Mouse (Mus musculus) gastrocnemius, adult 18-20 months (tissue): ENCODE measurements around the gene Hdgf. TPM values are rescaled to one million over a fixed set of nuclear protein-coding genes. Genes with fewer than 3 reads are reported as not detected.

ENCODE experiments used
- DNase-seq: peaks from one replicate; pipeline ENCODE4 v3.0.0; 2021; ENCODE audit warnings: low spot score
- total RNA-seq, 2 experiments: library from RNA; stranded (reverse); gene quantifications; 2 replicates each; pipeline ENCODE4 v1.2.3; 2021

The Hdgf gene
- total RNA-seq, 2 experiments from 2014 or later = 219 to 232 TPM

DNA sequence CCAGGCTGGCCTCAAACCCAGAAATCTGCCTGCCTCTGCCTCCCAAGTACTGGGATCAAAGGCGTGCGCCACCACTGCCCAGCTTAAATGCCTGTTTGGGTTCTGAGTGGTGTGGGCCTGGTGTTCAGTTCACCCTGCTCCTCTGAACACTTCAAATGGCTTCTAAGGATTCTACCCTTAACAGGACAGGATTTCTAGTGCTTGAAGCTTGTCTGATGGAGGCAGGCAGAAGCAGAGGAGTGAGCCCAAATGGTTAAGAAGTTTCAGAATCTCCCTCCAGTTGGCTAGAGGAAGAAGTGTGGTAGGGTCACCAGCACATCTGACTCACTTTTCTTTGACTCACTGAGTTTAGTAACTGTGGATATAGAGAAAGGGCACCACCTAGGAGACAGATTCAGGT is 3.3 kb downstream of the Hdgf start:
- DNase-seq = no peak

DNA sequence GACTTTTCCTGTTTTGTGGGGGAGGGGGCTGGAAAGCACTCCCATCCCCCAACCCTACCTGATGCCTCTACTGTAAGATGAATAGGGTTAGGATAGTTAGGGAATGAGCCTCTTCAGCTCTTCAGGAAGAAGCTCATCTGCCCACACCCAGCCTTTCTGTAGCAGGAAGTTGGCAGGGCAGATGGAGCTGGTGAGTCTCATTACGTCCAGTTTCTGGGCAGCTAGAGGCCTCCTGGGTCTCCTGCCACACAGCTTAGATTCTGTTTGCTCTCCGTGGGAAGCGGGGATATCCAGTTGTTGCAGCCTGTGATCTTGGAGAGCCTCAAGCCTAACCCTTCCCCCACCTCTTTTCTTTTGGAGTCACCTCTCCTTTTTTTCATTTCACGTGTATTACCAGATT is 3.8 kb downstream of the Hdgf start:
- DNase-seq = no peak

DNA sequence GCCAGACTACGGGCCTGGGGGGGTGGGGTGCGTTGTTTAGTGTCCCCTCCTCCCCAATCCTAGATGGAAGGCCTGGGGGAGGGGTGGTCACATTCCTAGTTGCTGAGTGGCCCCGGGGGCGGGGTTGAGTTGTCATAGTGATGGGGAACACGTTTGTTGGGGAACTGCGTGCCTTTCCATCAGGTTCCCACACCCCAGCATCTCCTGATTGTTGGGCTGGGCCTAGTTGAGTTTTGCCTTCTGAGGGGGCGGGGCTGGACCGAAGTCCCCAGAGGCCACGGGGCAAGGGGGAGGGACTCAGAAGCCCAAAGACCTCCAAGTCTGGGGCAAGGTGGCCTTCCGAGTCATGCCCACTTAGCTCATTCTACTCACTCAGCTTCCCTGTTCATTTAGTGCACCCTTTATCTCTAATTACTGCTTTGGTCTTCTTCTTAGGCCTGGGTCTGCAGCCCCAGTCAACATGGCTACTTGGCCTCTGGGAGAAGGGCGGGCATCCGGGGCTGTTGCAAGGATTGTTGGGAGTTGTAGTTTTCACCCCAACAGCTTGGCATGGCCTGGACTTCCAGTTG is 4.5 kb downstream of the Hdgf start:
- peak; percentile 83 for DNase-seq

DNA sequence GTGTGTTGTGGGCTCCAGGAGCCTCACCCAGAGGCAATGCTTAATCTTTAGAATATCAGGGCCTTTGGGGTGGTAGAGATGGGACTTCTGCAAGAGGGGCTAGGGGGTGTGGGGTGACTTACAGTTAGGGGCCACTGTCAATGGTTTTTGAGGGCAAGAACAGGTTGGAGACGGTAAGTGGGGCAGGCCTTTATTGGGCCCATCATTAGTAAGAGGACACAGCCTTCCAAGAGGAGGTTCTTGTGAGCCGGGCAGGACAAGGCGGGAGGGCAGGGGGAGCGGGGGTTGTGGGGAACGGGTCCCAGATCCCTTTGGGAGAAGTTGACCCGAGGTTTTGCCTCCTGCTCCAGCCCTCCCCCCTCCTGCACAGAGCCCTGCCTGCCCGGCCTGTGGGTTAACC is 7.4 kb downstream of the Hdgf start:
- DNase-seq = no peak

DNA sequence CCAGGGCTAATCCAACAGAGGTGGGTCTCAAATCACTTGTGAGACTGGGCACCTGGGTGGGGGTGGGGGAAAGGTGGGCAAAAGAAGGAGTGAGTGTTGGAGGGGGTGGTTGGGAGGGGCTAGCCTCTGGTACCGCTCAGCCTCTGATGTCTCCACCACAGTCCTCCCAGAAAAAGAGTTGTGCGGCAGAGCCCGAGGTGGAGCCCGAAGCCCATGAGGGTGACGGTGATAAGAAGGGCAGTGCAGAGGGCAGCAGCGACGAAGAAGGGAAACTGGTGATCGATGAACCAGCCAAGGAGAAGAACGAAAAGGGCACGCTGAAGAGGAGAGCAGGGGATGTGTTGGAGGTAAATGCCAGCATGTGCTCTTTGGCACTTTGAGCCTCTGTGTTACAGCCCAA is 7.8 kb downstream of the Hdgf start:
- DNase-seq = no peak

DNA sequence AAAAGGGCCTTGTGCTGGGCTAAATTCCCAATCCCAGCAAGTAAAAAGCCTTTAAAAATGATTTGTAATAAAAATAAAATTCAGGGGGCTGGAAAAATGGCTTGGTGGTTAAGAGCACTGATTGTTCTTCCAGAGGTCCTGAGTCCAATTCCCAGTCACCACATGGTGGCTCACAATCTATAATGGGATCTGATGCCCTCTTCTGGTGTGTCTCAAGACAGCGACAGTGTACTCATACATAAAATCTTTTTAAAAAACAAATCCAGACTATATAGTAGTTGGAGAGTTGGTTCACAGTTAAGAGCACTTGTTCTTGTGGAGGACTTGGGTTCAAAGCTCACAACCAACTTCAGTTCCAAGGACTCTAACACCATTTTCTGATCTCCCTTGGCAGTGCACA is 10.9 kb downstream of the Hdgf start:
- DNase-seq = no peak

DNA sequence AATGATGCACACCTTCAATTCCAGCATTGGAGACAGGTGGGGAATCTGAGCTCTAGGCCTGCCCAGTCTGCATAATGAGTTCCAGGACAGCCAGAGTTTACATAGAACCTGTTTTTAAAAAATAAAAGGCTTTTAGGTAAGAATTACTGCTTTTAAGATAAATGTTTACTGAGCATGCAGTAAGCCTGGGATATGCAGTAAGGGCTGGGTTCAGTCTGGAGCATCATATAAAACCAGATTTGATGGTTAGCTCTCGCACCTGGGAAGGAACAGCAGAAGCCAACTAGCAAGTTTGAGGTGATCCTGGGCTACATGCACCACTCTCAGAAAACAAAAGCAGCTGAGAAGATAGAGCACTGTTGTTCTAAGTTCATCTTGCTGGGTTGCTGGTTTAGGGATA is 12.4 kb downstream of the Hdgf start:
- no peak for DNase-seq

DNA sequence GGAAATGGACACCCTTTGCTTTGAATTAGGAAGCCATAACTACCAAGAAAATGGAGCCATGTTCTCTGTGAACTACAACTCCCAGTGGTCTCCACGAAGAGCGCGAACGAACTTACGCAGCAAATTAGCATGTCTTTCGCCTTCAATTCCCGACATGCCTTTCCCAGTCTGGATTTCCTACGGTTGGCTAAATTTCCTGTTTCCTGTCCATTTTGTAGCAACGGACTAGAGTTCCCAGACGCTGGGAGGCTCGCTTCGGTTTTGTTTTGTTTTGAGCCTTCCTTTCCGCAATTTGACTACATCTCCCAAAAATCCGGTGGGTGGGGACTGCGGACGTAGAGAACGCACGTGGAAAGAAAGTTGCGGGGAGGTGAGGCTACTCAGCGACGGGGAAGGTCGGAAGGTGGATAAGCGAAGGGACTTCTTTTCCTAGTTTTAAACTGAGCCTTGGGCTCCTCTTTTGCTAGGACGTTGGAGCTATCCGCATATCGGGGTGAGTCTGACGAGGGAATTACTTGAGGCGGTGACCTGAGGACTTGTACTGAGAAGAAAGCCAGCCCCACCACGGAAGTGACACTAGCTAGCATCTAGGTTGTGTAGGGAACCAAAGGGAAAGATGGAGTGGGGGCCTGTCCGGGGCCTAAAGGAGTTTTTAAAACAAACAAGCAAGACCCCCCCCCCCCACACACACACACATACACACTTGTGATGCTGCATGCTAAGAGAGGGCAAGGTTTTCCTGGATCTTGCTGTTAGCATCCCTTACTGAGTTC is 13.4 kb downstream of the Hdgf start, which contains the start of gene Mrpl24:
Gene Mrpl24, plus strand, starts transcription at position 171 of the 773 bp plus-strand sequence.
- DNase-seq = peak; percentile 86

DNA sequence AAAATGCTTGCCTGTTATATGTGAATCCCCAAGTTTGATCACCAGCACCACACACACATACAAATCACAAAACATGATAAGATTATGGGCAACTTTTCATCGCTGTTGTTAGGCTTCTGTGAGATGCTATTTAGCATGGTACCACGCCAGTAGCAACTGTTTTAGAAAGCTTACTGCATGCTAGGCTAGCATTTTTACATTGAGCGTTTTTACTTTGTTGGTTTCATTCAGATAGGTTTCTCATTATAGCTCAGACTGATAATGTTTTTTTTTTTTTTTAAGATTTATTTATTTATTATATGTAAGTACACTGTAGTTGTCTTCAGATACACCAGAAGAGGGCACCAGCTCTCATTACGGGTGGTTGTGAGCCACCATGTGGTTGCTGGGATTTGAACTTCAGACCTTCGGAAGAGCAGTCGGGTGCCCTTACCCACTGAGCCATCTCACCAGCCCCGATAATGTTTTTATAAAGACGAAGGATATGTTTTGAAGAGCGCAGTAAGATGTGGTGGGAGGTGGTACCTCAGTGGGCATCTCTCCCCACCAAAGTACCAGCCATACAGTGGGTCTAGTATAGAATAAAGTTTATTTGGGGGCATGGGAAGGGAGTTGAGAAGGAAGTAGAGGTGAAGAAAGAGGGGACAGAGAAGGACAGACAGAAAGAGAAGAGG is 14.3 kb downstream of the Hdgf start:
- no peak for DNase-seq

DNA sequence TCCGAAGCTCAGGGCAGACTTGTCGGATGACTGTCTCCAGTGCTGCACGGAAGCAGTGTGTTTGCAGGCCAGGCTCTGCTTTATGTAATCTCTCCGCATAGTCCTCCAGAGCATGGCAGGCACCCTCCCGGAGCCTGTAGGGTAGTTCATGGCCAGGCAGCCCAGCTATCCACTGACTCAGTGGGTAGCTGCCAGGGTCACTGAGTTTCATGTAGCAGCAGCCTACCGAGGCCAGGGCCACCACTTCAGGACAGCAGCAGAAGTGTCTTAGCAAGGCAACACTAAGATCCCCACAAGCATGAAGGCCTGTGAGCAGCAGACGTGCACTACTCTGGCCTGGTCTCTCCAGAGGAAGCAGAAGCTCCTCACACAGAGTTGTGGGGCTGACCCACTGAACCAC is 18.9 kb downstream of the Hdgf start:
- DNase-seq = no peak

DNA sequence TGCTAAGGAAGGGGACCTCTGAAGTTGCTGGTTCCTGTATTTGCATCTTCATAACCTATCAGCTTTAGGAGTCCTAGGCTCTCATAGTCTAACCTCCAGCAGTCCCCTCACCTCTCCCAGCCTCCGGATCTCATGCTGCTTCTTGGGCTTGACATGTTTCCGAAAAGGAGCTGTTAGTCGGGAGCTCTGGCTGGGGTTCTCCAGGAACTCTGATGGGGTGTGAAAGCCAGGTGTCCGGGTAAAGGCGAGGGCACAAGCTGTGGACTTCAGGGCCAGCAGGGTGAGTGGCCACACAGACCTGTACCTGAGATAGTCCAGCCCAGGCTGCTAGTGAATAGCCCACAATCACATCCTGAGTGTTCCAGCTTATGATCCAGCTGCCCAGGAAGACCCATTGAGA is 21.3 kb downstream of the Hdgf start:
- no peak for DNase-seq

DNA sequence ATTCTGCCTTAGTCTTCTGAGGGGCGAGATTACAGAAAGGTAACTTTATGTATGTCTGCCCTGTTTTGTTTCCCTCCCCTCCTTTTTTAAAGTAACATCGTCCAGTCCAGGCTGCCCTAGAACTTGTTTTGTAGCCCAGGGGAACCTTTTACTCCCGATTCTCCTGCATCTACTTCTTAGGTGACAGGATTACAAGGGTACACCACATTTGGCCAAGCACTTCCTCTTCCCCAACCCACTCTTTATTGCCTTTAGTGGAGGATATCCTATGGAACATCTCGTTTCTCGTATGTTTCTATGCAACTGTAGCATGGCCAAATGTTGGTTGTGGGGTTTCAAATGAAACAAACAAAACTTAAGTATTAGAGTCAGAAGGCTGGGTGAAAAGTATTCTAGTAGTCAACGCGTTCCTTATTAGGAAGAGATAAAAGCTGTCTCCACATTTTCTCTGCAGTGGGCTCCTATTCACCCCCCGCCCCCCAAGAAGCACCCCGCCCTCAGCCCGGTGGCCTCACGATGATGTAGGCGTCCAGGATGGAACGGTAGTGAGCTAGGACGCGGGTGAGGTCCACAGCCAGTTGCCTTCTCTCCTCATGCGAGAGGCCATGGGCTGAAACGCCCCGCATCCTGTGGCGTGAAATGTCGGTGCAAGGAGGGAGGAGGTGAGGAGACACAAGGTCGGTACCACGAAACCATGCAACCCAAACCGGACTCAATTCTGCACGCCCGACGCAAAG is 23.4 kb downstream of the Hdgf start:
- DNase-seq = no peak

DNA sequence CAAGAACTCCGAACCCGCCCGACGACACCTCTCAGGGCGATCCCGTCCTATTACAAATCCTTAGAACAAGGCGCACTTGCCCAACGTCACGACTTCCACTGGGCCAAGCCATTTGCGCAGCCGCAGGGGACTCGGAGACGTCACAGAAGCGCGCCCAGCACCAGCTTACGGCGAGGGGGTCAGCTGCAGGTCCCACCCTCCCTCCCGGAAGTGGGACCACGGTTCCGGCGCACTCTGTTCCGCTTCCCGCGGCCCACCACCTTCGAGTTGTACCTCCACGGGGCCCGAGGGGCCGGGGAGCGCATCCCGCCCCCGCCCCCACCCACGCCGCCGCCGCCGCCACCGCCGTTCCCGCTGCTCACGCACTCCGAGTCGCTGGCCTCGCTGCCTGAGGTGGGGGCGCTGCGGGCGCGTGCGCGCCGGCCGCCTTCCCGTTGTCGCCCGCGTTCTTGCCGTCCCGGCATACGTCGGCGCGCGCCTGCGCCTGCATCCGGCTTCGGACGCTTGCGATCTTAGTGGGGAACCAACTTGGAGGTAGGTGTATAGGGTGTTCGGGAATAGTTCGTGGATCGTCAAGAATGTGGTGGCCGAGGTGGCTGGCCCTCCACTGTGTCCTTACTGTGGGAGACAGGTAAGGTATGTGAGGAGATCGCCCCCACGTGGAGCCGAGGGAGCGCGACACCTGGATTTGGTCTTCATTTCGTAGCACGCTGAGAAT is 24.1 kb downstream of the Hdgf start, which contains the start of the genes Isg20l2 and Rrnad1:
Gene Isg20l2, plus strand, starts transcription at position 237 of the 718 bp plus-strand sequence.
Gene Rrnad1, minus strand, starts transcription at position 640 of the 718 bp plus-strand sequence.
- peak; percentile 97 for DNase-seq

DNA sequence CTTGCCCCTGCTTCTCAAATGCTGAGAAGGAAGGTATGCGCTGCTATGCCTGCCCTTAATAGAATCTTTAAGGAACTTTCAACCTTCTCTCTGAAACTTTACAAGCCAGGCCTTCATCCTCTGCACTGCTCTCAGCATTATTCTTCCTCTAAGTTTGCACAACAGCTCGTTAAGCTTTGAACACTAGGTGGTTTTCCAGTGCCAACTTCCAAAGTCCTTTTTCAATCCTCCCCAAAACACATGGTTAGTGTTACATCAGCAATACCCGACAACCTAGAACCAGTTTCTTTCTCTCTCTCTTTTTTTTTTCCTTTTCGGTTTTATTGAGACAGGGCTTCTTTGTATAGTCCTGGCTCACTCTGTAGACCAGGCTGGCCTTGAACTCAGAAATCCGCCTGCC is 27.9 kb downstream of the Hdgf start:
- no peak for DNase-seq

DNA sequence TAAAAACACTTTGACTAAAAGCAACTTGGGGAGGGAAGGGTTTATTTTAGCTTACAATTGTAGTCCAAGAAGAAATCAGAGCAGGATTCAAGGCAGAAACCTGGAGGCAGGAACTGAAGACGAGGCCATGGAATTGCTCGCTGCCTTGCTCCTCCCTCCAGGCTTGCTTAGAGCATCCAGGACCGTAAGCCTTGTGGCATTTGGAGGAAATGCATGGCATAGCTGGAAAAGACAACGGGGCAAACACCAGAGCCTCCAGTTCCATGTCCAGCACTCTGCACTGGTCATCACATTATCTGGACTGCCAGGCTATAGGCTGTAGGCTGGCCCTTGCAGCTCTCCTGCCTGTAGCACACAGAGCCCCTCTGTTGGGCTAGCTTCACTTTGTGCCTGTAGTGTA is 28.4 kb downstream of the Hdgf start:
- DNase-seq = no peak

DNA sequence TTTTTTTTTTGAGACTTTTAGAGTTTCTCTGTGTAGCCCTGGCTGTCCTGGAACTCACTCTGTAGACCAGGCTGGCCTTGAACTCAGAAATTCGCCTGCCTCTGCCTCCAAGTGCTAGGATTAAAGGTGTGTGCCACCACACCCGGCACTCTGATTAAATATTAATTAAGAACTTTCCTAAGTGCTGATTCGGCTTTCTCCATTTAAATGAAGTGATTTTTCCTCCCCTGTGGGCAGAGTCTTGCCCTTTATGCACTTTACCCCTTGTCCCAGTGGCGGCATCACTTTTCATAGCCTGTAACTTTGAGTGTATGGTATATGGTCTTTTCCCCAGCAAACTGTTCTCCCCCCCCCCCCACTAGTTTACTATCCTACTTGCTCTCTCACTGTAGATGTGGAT is 29.1 kb downstream of the Hdgf start:
- DNase-seq = no peak

DNA sequence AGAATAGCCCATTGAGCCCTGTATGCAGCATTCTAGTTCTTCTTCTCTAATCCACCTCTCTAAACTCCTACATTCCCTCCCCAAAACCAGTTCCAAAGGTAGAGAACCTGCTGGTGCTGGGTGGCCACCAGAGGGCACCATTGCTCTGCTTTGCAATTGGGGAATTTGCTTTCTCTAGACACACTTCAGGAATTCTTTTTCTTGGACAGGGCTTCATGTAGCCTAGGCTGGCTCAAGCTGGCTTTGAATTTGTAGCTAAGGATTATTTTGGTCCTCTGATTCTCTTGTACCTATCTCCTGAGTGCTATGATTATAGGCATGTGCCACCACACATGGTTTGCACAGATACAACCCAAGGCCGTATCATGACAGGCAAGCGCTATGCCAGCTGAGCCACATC is 29.7 kb downstream of the Hdgf start:
- DNase-seq = peak; percentile 80

DNA sequence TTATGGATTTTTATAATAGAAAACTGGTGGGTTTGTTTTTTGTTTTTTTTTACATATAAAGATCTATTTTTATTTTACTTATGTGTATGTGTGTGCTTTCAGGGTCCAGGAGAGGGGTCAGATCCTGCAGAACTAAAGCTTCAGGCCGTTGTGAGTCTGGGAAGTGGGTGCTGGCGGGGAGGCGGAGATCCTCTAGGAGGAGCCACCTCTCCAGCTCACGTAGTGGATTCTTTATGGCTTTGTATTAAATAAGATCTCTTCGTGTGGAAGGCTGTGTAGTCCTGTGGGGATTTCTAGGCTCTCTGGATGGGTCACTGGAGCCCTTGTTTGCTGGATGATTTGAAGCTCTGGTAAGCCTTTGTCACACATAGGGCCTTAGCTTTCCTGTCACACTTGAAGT is 34.5 kb downstream of the Hdgf start:
- no peak for DNase-seq

DNA sequence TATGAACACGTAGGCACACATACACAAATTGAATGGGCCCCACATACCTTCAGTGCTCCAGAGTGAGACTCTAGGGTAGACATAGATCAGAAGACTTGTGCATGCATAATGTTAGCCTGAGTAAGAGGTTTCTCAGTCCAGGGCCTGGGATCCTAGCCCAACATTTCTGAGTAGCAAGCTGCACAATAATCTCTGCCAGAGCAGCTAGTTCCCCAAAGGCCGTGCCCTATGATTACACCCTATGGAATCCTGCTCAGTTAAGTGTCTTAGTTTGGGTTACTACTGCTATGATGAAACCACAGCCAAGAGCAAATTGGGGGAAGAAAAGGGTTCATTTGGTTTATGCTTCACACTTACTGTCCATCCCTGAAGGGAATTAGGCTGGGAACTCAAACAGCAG is 36.4 kb downstream of the Hdgf start:
- no peak for DNase-seq

DNA sequence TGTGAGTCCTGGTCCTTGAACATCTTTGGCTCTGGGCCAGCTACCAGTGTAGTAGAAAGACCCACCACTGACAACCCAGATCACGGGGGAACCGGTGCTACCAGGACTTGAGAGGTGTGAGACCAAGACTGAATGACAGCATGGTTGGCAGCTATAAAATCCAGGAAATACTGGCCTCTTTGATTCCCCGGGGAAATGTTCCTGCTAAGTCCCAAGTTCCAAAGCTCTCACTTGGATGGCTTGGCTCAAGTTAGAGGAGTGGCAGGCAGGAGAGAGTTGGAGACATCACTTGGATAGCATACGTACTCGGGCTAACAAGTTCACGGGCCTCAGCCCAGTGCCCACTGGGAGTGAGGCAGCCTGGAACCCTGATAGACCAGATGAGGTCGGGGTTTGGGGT is 37.5 kb downstream of the Hdgf start:
- no peak for DNase-seq
